Comparison of ENCODE assay signal across 32 mouse cellular contexts in genomic region chr14:76272840-76273239, GRCm38 (mm10).
"Had no signal": no experiment of that assay in that cellular context is flagged by ENCODE, and none has a peak within 500 bp of the region (broad histone marks: within the 10 kb centered on the region; RNA-seq: fewer than 3 reads in every experiment).

No protein-coding gene starts in this region.

- H3K36me3 ChIP-seq: heart, embryonic 10.5 days; heart, embryonic 12.5 days; heart, embryonic 13.5 days; heart, embryonic 15.5 days; hindbrain, embryonic 10.5 days; hindbrain, embryonic 12.5 days; hindbrain, embryonic 13.5 days; hindbrain, embryonic 15.5 days; intestine, embryonic 15.5 days had no signal

- ATAC-seq: hindbrain, embryonic 16.5 days; hindbrain, postnatal 0 days; inflammation-experienced regulatory T-cells, adult 6 months; intestine, embryonic 15.5 days; intestine, embryonic 16.5 days; intestine, postnatal 0 days had no signal

- H3K27me3 ChIP-seq: heart, embryonic 12.5 days; heart, embryonic 13.5 days; heart, embryonic 15.5 days; hindbrain, embryonic 12.5 days; hindbrain, embryonic 13.5 days; hindbrain, embryonic 15.5 days; intestine, embryonic 15.5 days had no signal

- H3K9ac ChIP-seq: heart, embryonic 12.5 days; heart, embryonic 13.5 days; heart, embryonic 15.5 days; hindbrain, embryonic 12.5 days; hindbrain, embryonic 13.5 days; hindbrain, embryonic 14.5 days; hindbrain, embryonic 15.5 days; intestine, embryonic 15.5 days had no signal

- H3K4me3 ChIP-seq: heart, adult 2 months; heart, embryonic 10.5 days; heart, embryonic 12.5 days; heart, embryonic 13.5 days; heart, embryonic 15.5 days; hindbrain, embryonic 10.5 days; hindbrain, embryonic 12.5 days; hindbrain, embryonic 13.5 days; hindbrain, embryonic 15.5 days; intestine, embryonic 15.5 days; layer of hippocampus, adult 2 months; left cerebral cortex, adult 2 months had no signal

- H3K4me1 ChIP-seq: hindbrain, embryonic 10.5 days; hindbrain, embryonic 12.5 days; hindbrain, embryonic 13.5 days; hindbrain, embryonic 15.5 days; intestine, embryonic 15.5 days had no signal

- H3K27ac ChIP-seq: heart, adult 2 months; heart, embryonic 10.5 days; heart, embryonic 13.5 days; heart, embryonic 15.5 days; hindbrain, embryonic 10.5 days; hindbrain, embryonic 12.5 days; hindbrain, embryonic 13.5 days; hindbrain, embryonic 14.5 days; hindbrain, embryonic 15.5 days; hindbrain, postnatal 0 days; intestine, embryonic 15.5 days; layer of hippocampus, adult 2 months; left cerebral cortex, adult 2 months had no signal

- H3K4me2 ChIP-seq: heart, embryonic 11.5 days; heart, embryonic 12.5 days; heart, embryonic 13.5 days; heart, embryonic 15.5 days; hindbrain, embryonic 12.5 days; hindbrain, embryonic 13.5 days; hindbrain, embryonic 14.5 days; hindbrain, embryonic 15.5 days; intestine, embryonic 15.5 days had no signal

- DNase-seq: heart, adult 18-20 months; heart, adult 2 months; heart, postnatal 10 days; heart, postnatal 14 days; heart, postnatal 36 days; heart, postnatal 4 days; kidney, adult 11 months; kidney, adult 18-20 months; kidney, adult 2 months; kidney, adult 8-10 months; kidney, adult 9 months; kidney, postnatal 14 days; layer of hippocampus, adult 9-11 months; layer of hippocampus, postnatal 36 days had no signal

- H3K9me3 ChIP-seq: heart, embryonic 10.5 days; heart, embryonic 13.5 days; heart, embryonic 15.5 days; hindbrain, embryonic 12.5 days; hindbrain, embryonic 13.5 days; hindbrain, embryonic 15.5 days; intestine, embryonic 15.5 days had no signal
